Mouse (Mus musculus): ENCODE results near the gene Rps19. TPM values are rescaled to one million over a fixed set of nuclear protein-coding genes. Genes with fewer than 3 reads are reported as not detected.

Gene Rps19
- polyA plus RNA-seq, 1 experiment, result 2,100 TPM

- peak overlapping the region; percentile 49 for H3K9ac ChIP-seq (ENCODE audit: low read depth, poor library complexity, severe bottlenecking)
- H3K27ac ChIP-seq (ENCODE audit: insufficient read depth, low read length), result peak overlapping the region; percentile 84
- TF ChIP-seq CTCF (IDR thresholded peaks at IDR 0.05; ENCODE audit: low read depth, low read length) (peak; percentile 33), EP300 (IDR thresholded peaks at IDR 0.05; ENCODE audit: insufficient read depth, low read depth, low read length) (peak; percentile 93), POLR2A (IDR thresholded peaks at IDR 0.05; ENCODE audit: insufficient read depth, low read length) (peak; percentile 19)
- peak overlapping the region; percentile 70 for H3K4me3 ChIP-seq (ENCODE audit: low read depth, low read length)
- H3K4me1 ChIP-seq (ENCODE audit: control insufficient read depth, insufficient read depth, low read length), result peaks cover 7% of the 10 kb centered on the region
- H3K27me3 ChIP-seq (ENCODE audit: control insufficient read depth, insufficient read depth, low read length, poor library complexity, severe bottlenecking), result no peaks in the 10 kb centered on the region
- peaks cover 15% of the 10 kb centered on the region; the same call in 1 of the 2 replicates for H3K36me3 ChIP-seq (ENCODE audit: control insufficient read depth, insufficient read depth, low read length, poor library complexity, severe bottlenecking)
- no peaks in the 10 kb centered on the region for H3K9me3 ChIP-seq (replicated peaks; ENCODE audit: control insufficient read depth, insufficient read depth, low read length, poor library complexity, severe bottlenecking)
Measured at GRCm38 (mm10) chr7:24907211-24907748, 23.1 kb downstream of the Rps19 start.

- TF ChIP-seq POLR2A (IDR thresholded peaks at IDR 0.05; ENCODE audit: insufficient read depth, low read length), result no peak
- no peak for TF ChIP-seq CTCF (IDR thresholded peaks at IDR 0.05; ENCODE audit: low read depth, low read length)
- no peak for TF ChIP-seq EP300 (IDR thresholded peaks at IDR 0.05; ENCODE audit: insufficient read depth, low read depth, low read length)
- H3K36me3 ChIP-seq (ENCODE audit: control insufficient read depth, insufficient read depth, low read length, poor library complexity, severe bottlenecking), result peaks cover 32% of the 10 kb centered on the region
- no peaks in the 10 kb centered on the region for H3K9me3 ChIP-seq (replicated peaks; ENCODE audit: control insufficient read depth, insufficient read depth, low read length, poor library complexity, severe bottlenecking)
- H3K27ac ChIP-seq (ENCODE audit: insufficient read depth, low read length), result no peak overlapping the region
- H3K27me3 ChIP-seq (ENCODE audit: control insufficient read depth, insufficient read depth, low read length, poor library complexity, severe bottlenecking), result no peaks in the 10 kb centered on the region
- peaks cover 4% of the 10 kb centered on the region for H3K4me1 ChIP-seq (ENCODE audit: control insufficient read depth, insufficient read depth, low read length)
- no peak overlapping the region for H3K4me3 ChIP-seq (ENCODE audit: low read depth, low read length)
- no peak overlapping the region for H3K9ac ChIP-seq (ENCODE audit: low read depth, poor library complexity, severe bottlenecking)
Measured at GRCm38 (mm10) chr7:24912480-24912879, 28.3 kb downstream of the Rps19 start.

- TF ChIP-seq EP300 (IDR thresholded peaks at IDR 0.05; ENCODE audit: insufficient read depth, low read depth, low read length) (no peak), POLR2A (IDR thresholded peaks at IDR 0.05; ENCODE audit: insufficient read depth, low read length) (no peak), CTCF (IDR thresholded peaks at IDR 0.05; ENCODE audit: low read depth, low read length) (no peak)
- H3K27ac ChIP-seq (ENCODE audit: insufficient read depth, low read length), result no peak overlapping the region
- H3K9ac ChIP-seq (ENCODE audit: low read depth, poor library complexity, severe bottlenecking), result no peak overlapping the region
- no peaks in the 10 kb centered on the region for H3K4me1 ChIP-seq (ENCODE audit: control insufficient read depth, insufficient read depth, low read length)
- H3K4me3 ChIP-seq (ENCODE audit: low read depth, low read length), result no peak overlapping the region
- H3K27me3 ChIP-seq (ENCODE audit: control insufficient read depth, insufficient read depth, low read length, poor library complexity, severe bottlenecking), result no peaks in the 10 kb centered on the region
- no peaks in the 10 kb centered on the region for H3K9me3 ChIP-seq (replicated peaks; ENCODE audit: control insufficient read depth, insufficient read depth, low read length, poor library complexity, severe bottlenecking)
- H3K36me3 ChIP-seq (ENCODE audit: control insufficient read depth, insufficient read depth, low read length, poor library complexity, severe bottlenecking), result peaks cover 22% of the 10 kb centered on the region
Measured at GRCm38 (mm10) chr7:24918763-24919323, 34.7 kb downstream of the Rps19 start.

GRCm38 (mm10) chr7:24919728-24920127, 35.6 kb downstream of the Rps19 start:
- Histone ChIP-seq H3K4me3 (ENCODE audit: low read depth, low read length) (no peak overlapping the region), H3K27ac (ENCODE audit: insufficient read depth, low read length) (no peak overlapping the region), H3K4me1 (ENCODE audit: control insufficient read depth, insufficient read depth, low read length) (no peaks in the 10 kb centered on the region), H3K36me3 (ENCODE audit: control insufficient read depth, insufficient read depth, low read length, poor library complexity, severe bottlenecking) (peaks cover 26% of the 10 kb centered on the region), H3K9ac (ENCODE audit: low read depth, poor library complexity, severe bottlenecking) (no peak overlapping the region), H3K9me3 (replicated peaks; ENCODE audit: control insufficient read depth, insufficient read depth, low read length, poor library complexity, severe bottlenecking) (no peaks in the 10 kb centered on the region), H3K27me3 (ENCODE audit: control insufficient read depth, insufficient read depth, low read length, poor library complexity, severe bottlenecking) (no peaks in the 10 kb centered on the region)
- no peak for TF ChIP-seq POLR2A (IDR thresholded peaks at IDR 0.05; ENCODE audit: insufficient read depth, low read length)
- TF ChIP-seq EP300 (IDR thresholded peaks at IDR 0.05; ENCODE audit: insufficient read depth, low read depth, low read length), result no peak
- TF ChIP-seq CTCF (IDR thresholded peaks at IDR 0.05; ENCODE audit: low read depth, low read length), result no peak

- Histone ChIP-seq H3K27ac (ENCODE audit: insufficient read depth, low read length) (no peak overlapping the region), H3K9me3 (replicated peaks; ENCODE audit: control insufficient read depth, insufficient read depth, low read length, poor library complexity, severe bottlenecking) (no peaks in the 10 kb centered on the region), H3K27me3 (ENCODE audit: control insufficient read depth, insufficient read depth, low read length, poor library complexity, severe bottlenecking) (no peaks in the 10 kb centered on the region), H3K4me1 (ENCODE audit: control insufficient read depth, insufficient read depth, low read length) (no peaks in the 10 kb centered on the region), H3K9ac (ENCODE audit: low read depth, poor library complexity, severe bottlenecking) (no peak overlapping the region), H3K36me3 (ENCODE audit: control insufficient read depth, insufficient read depth, low read length, poor library complexity, severe bottlenecking) (peaks cover 6% of the 10 kb centered on the region), H3K4me3 (ENCODE audit: low read depth, low read length) (no peak overlapping the region)
- TF ChIP-seq EP300 (IDR thresholded peaks at IDR 0.05; ENCODE audit: insufficient read depth, low read depth, low read length) (no peak), CTCF (IDR thresholded peaks at IDR 0.05; ENCODE audit: low read depth, low read length) (no peak), POLR2A (IDR thresholded peaks at IDR 0.05; ENCODE audit: insufficient read depth, low read length) (no peak)
Measured at GRCm38 (mm10) chr7:24930475-24930874, 46.3 kb downstream of the Rps19 start.

- no peak for TF ChIP-seq EP300 (IDR thresholded peaks at IDR 0.05; ENCODE audit: insufficient read depth, low read depth, low read length)
- no peak for TF ChIP-seq POLR2A (IDR thresholded peaks at IDR 0.05; ENCODE audit: insufficient read depth, low read length)
- TF ChIP-seq CTCF (IDR thresholded peaks at IDR 0.05; ENCODE audit: low read depth, low read length), result no peak
- no peak overlapping the region for H3K9ac ChIP-seq (ENCODE audit: low read depth, poor library complexity, severe bottlenecking)
- H3K4me1 ChIP-seq (ENCODE audit: control insufficient read depth, insufficient read depth, low read length), result no peaks in the 10 kb centered on the region
- no peak overlapping the region for H3K27ac ChIP-seq (ENCODE audit: insufficient read depth, low read length)
- no peaks in the 10 kb centered on the region for H3K9me3 ChIP-seq (replicated peaks; ENCODE audit: control insufficient read depth, insufficient read depth, low read length, poor library complexity, severe bottlenecking)
- no peak overlapping the region for H3K4me3 ChIP-seq (ENCODE audit: low read depth, low read length)
- no peaks in the 10 kb centered on the region for H3K36me3 ChIP-seq (ENCODE audit: control insufficient read depth, insufficient read depth, low read length, poor library complexity, severe bottlenecking)
- H3K27me3 ChIP-seq (ENCODE audit: control insufficient read depth, insufficient read depth, low read length, poor library complexity, severe bottlenecking), result no peaks in the 10 kb centered on the region
Measured at GRCm38 (mm10) chr7:24931651-24932050, 47.5 kb downstream of the Rps19 start.

Other genes with a start within 250 kb of the Rps19 start
- gene Lypd3, start 247.8 kb upstream of the Rps19 start, polyA plus RNA-seq (2011; ENCODE audit: insufficient read depth, insufficient read length, low read depth, missing spikeins), result 0.48 and 0.81 TPM in 2 replicates
- gene Tex101, start 207.7 kb upstream of the Rps19 start, polyA plus RNA-seq (2011; ENCODE audit: insufficient read depth, insufficient read length, low read depth, missing spikeins), result 0.85 and 1.5 TPM in 2 replicates
- gene BC049730, start 175.1 kb upstream of the Rps19 start, polyA plus RNA-seq (2011; ENCODE audit: insufficient read depth, insufficient read length, low read depth, missing spikeins), result not detected in 2 replicates
- not detected in 2 replicates for gene Gm4763, start 157.5 kb upstream of the Rps19 start, polyA plus RNA-seq (2011; ENCODE audit: insufficient read depth, insufficient read length, low read depth, missing spikeins)
- gene Cd177, start 124.1 kb upstream of the Rps19 start, polyA plus RNA-seq (2011; ENCODE audit: insufficient read depth, insufficient read length, low read depth, missing spikeins), result not detected in 2 replicates
- not detected in 2 replicates for gene Ceacam10, start 107.2 kb upstream of the Rps19 start, polyA plus RNA-seq (2011; ENCODE audit: insufficient read depth, insufficient read length, low read depth, missing spikeins)
- gene Gm9844, start 22.2 kb upstream of the Rps19 start, polyA plus RNA-seq (2011; ENCODE audit: insufficient read depth, insufficient read length, low read depth, missing spikeins), result 21.9 and 24.9 TPM in 2 replicates
- not detected in 2 replicates for gene Lypd4, start 14.4 kb upstream of the Rps19 start, polyA plus RNA-seq (2011; ENCODE audit: insufficient read depth, insufficient read length, low read depth, missing spikeins)
- 0.75 and 1.1 TPM in 2 replicates for gene Dmrtc2, start 14.3 kb upstream of the Rps19 start, polyA plus RNA-seq (2011; ENCODE audit: insufficient read depth, insufficient read length, low read depth, missing spikeins)
- gene Cd79a, start 13.0 kb downstream of the Rps19 start, polyA plus RNA-seq (2011; ENCODE audit: insufficient read depth, insufficient read length, low read depth, missing spikeins), result 2.8 and 2.9 TPM in 2 replicates
- gene Arhgef1, start 18.5 kb downstream of the Rps19 start, polyA plus RNA-seq (2011; ENCODE audit: insufficient read depth, insufficient read length, low read depth, missing spikeins), result 90.5 and 108 TPM in 2 replicates
- gene Gm4881, start 60.1 kb downstream of the Rps19 start, polyA plus RNA-seq (2011; ENCODE audit: insufficient read depth, insufficient read length, low read depth, missing spikeins), result not detected in 2 replicates
- gene Rabac1, start 88.4 kb downstream of the Rps19 start, polyA plus RNA-seq (2011; ENCODE audit: insufficient read depth, insufficient read length, low read depth, missing spikeins), result 84.4 and 97.6 TPM in 2 replicates
- 7.0 and 9.4 TPM in 2 replicates for gene Atp1a3, start 121.6 kb downstream of the Rps19 start, polyA plus RNA-seq (2011; ENCODE audit: insufficient read depth, insufficient read length, low read depth, missing spikeins)
- 31.5 and 40.0 TPM in 2 replicates for gene Grik5, start 188.0 kb downstream of the Rps19 start, polyA plus RNA-seq (2011; ENCODE audit: insufficient read depth, insufficient read length, low read depth, missing spikeins)
- gene Zfp574, start 188.2 kb downstream of the Rps19 start, polyA plus RNA-seq (2011; ENCODE audit: insufficient read depth, insufficient read length, low read depth, missing spikeins), result 13.5 and 14.8 TPM in 2 replicates

Measured in ES-Bruce4 (cell line).